Mouse (Mus musculus): ENCODE data around the gene Col25a1. TPM values are rescaled to one million over a fixed set of nuclear protein-coding genes. Genes with fewer than 3 reads are reported as not detected.

The Col25a1 gene
- polyA plus RNA-seq, 2 experiments = 0.94 to 1.1 TPM

- H3K4me3 ChIP-seq (ENCODE audit: insufficient read depth in 1 of 2, low read depth in 2 of 2, low read length in 2 of 2) = no peak overlapping the region
- ATAC-seq (ENCODE audit: insufficient read depth) (no peak), DNase-seq (ENCODE audit: low read depth in 3 of 3, low spot score in 3 of 3) (no peak)
- no peaks in the 10 kb centered on the region for H3K27me3 ChIP-seq (ENCODE audit: control insufficient read depth, insufficient read depth, low read length)
- no peaks in the 10 kb centered on the region for H3K4me1 ChIP-seq (replicated peaks; ENCODE audit: control insufficient read depth in 2 of 2, insufficient read depth in 2 of 2, low read length in 1 of 2)
- no peak overlapping the region for H3K9ac ChIP-seq (replicated peaks)
- H3K9me3 ChIP-seq (ENCODE audit: control insufficient read depth, low read length) = no peaks in the 10 kb centered on the region
- WGBS (ENCODE audit: insufficient replicate concordance) = 43% methylated on average over 3 of the region's 3 CpGs
- no peak overlapping the region for H3K4me2 ChIP-seq (ENCODE audit: low read depth)
- no peak overlapping the region for H3K27ac ChIP-seq
- TF ChIP-seq CTCF (IDR thresholded peaks at IDR 0.05; ENCODE audit: low read depth) (no peak), EP300 (IDR thresholded peaks at IDR 0.05; ENCODE audit: low read depth) (no peak)
- H3K36me3 ChIP-seq (replicated peaks; ENCODE audit: control insufficient read depth, insufficient read depth, low read depth) = no peaks in the 10 kb centered on the region
Observed at GRCm38 (mm10) chr3:130338371-130338770, 207.1 kb downstream of the Col25a1 start.

DNA sequence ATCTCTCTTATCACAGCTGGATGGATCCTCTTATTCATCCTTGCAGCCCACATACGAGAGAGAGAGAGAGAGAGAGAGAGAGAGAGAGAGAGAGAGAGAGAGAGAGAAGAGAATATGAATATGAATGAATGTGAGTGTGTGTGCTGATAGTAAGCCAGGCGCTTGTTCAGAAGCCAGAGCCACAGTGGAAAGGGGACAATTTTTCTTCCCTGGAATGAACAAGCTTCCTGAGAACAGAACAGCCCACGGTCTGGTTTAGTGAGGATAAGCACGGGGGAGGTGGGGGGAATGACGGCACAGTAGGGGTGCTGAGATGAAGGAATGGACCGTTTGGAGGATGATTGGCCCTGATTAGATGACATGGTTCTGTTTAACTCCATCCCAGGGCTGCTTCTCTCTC lies 218.9 kb downstream of the Col25a1 start:
- ATAC-seq (ENCODE audit: insufficient read depth) (no peak), DNase-seq (ENCODE audit: low read depth in 3 of 3, low spot score in 3 of 3) (no peak)
- H3K9ac ChIP-seq (replicated peaks) = no peak overlapping the region
- no peaks in the 10 kb centered on the region for H3K9me3 ChIP-seq (ENCODE audit: control insufficient read depth, low read length)
- H3K27ac ChIP-seq = no peak overlapping the region
- H3K36me3 ChIP-seq (replicated peaks; ENCODE audit: control insufficient read depth, insufficient read depth, low read depth) = no peaks in the 10 kb centered on the region
- no peak overlapping the region for H3K4me2 ChIP-seq (ENCODE audit: low read depth)
- TF ChIP-seq CTCF (IDR thresholded peaks at IDR 0.05; ENCODE audit: low read depth) (no peak), EP300 (IDR thresholded peaks at IDR 0.05; ENCODE audit: low read depth) (no peak)
- H3K4me1 ChIP-seq (replicated peaks; ENCODE audit: control insufficient read depth in 2 of 2, insufficient read depth in 2 of 2, low read length in 1 of 2) = no peaks in the 10 kb centered on the region
- WGBS (ENCODE audit: insufficient replicate concordance) = 44% methylated on average over 6 of the region's 6 CpGs
- H3K4me3 ChIP-seq (ENCODE audit: insufficient read depth in 1 of 2, low read depth in 2 of 2, low read length in 2 of 2) = no peak overlapping the region
- H3K27me3 ChIP-seq (ENCODE audit: control insufficient read depth, insufficient read depth, low read length) = no peaks in the 10 kb centered on the region

DNA sequence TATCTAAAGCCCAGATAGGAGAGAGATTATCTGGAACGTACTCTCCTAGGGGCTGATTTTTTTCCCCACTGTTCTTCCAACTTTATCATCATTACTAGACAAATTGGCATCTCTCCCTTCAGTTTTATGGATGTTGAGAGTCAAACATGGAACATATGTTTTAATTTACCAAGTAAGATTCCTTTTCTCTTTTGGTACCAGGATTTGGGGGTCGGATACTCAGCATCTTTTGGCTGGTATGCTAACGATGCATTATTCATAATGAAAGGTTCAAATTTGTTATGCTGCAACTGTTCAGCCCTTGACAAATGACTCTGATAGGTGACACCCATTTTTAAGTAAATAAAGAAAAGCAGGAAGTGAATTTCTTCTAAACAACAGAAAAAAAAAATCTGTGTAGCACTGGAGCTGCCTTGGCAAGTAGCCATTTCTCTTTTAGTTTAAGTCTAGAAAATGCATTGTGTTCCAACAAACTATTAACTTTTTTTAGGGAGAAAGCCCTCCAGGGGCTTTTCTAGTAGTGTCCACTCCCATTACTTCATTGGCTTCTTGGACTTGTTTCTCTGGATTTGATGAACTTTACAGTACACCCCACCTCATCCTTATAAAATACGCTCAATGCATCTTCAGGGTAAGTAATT lies 223.2 kb downstream of the Col25a1 start:
- DNase-seq (ENCODE audit: low read depth in 3 of 3, low spot score in 3 of 3) (no peak), ATAC-seq (ENCODE audit: insufficient read depth) (no peak)
- no peaks in the 10 kb centered on the region for H3K36me3 ChIP-seq (replicated peaks; ENCODE audit: control insufficient read depth, insufficient read depth, low read depth)
- no peaks in the 10 kb centered on the region for H3K9me3 ChIP-seq (ENCODE audit: control insufficient read depth, low read length)
- H3K27me3 ChIP-seq (ENCODE audit: control insufficient read depth, insufficient read depth, low read length) = no peaks in the 10 kb centered on the region
- H3K4me2 ChIP-seq (ENCODE audit: low read depth) = no peak overlapping the region
- no peak overlapping the region for H3K4me3 ChIP-seq (ENCODE audit: insufficient read depth in 1 of 2, low read depth in 2 of 2, low read length in 2 of 2)
- WGBS (ENCODE audit: insufficient replicate concordance) = 66% methylated on average over 4 of the region's 4 CpGs
- no peak overlapping the region for H3K9ac ChIP-seq (replicated peaks)
- H3K4me1 ChIP-seq (replicated peaks; ENCODE audit: control insufficient read depth in 2 of 2, insufficient read depth in 2 of 2, low read length in 1 of 2) = no peaks in the 10 kb centered on the region
- no peak overlapping the region for H3K27ac ChIP-seq
- TF ChIP-seq CTCF (IDR thresholded peaks at IDR 0.05; ENCODE audit: low read depth) (no peak), EP300 (IDR thresholded peaks at IDR 0.05; ENCODE audit: low read depth) (no peak)

DNA sequence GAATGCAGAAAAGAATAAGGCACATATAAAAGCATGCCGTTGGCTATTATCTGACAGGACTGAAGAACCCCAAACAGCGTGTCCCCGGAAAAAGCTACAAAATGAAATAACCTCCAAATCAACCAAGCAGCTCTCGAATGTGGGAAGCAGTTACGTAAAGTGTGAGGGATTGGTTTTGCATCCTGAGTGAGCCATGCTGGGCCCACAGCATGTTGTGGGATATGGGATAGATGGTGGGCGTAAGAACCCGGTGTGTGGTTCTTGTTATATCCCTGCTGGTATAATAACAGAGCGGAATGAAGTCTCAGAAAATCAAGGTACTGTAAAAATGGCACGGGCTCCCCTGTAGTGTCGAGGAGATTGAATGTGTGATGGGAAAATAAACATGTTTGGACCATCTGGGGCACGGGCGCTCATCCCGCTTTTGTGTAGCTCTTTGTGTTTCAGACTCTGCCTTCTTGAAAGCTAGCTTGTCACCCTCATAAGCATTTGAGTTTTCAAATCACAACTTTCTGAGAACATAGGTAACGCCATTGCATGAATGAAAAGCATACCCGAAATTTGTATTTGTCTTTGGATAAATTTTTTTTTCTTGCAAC lies 225.4 kb downstream of the Col25a1 start:
- Histone ChIP-seq H3K9me3 (ENCODE audit: control insufficient read depth, low read length) (no peaks in the 10 kb centered on the region), H3K4me3 (ENCODE audit: insufficient read depth in 1 of 2, low read depth in 2 of 2, low read length in 2 of 2) (no peak overlapping the region), H3K4me1 (replicated peaks; ENCODE audit: control insufficient read depth in 2 of 2, insufficient read depth in 2 of 2, low read length in 1 of 2) (no peaks in the 10 kb centered on the region), H3K27ac (no peak overlapping the region), H3K36me3 (replicated peaks; ENCODE audit: control insufficient read depth, insufficient read depth, low read depth) (no peaks in the 10 kb centered on the region), H3K27me3 (ENCODE audit: control insufficient read depth, insufficient read depth, low read length) (no peaks in the 10 kb centered on the region), H3K4me2 (ENCODE audit: low read depth) (no peak overlapping the region), H3K9ac (replicated peaks) (no peak overlapping the region)
- ATAC-seq (ENCODE audit: insufficient read depth) (no peak), DNase-seq (ENCODE audit: low read depth in 3 of 3, low spot score in 3 of 3) (no peak)
- TF ChIP-seq EP300 (IDR thresholded peaks at IDR 0.05; ENCODE audit: low read depth) (no peak), CTCF (IDR thresholded peaks at IDR 0.05; ENCODE audit: low read depth) (no peak)
- 74% methylated on average over 15 of the region's 15 CpGs for WGBS (ENCODE audit: insufficient replicate concordance)

DNA sequence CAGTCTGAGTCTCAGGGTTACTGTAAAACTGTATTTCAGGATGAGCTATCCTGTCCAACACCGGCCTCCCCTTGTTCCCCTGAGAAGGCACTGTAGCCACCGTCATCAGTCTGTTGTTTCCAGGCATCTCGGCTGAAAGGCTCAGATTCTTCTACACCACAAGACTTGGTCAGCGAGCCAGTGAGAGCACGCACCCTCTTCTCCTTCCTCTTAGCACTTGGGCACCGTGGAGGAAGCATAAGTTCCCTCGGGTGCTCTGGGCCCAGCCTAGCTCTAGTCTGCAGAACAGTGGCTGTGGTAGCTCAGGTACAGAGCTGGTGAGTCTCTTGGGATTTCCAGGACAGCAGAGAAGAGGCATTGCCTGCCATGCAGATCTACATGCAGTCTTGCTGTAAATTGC lies 229.5 kb downstream of the Col25a1 start:
- TF ChIP-seq EP300 (IDR thresholded peaks at IDR 0.05; ENCODE audit: low read depth) = no peak
- no peak for TF ChIP-seq CTCF (IDR thresholded peaks at IDR 0.05; ENCODE audit: low read depth)
- H3K9ac ChIP-seq (replicated peaks) = no peak overlapping the region
- DNase-seq (ENCODE audit: low read depth in 3 of 3, low spot score in 3 of 3) (no peak), ATAC-seq (ENCODE audit: insufficient read depth) (no peak)
- H3K36me3 ChIP-seq (replicated peaks; ENCODE audit: control insufficient read depth, insufficient read depth, low read depth) = no peaks in the 10 kb centered on the region
- 43% methylated on average over 7 of the region's 7 CpGs for WGBS (ENCODE audit: insufficient replicate concordance)
- H3K9me3 ChIP-seq (ENCODE audit: control insufficient read depth, low read length) = no peaks in the 10 kb centered on the region
- H3K27me3 ChIP-seq (ENCODE audit: control insufficient read depth, insufficient read depth, low read length) = no peaks in the 10 kb centered on the region
- no peaks in the 10 kb centered on the region for H3K4me1 ChIP-seq (replicated peaks; ENCODE audit: control insufficient read depth in 2 of 2, insufficient read depth in 2 of 2, low read length in 1 of 2)
- no peak overlapping the region for H3K4me2 ChIP-seq (ENCODE audit: low read depth)
- no peak overlapping the region for H3K4me3 ChIP-seq (ENCODE audit: insufficient read depth in 1 of 2, low read depth in 2 of 2, low read length in 2 of 2)
- H3K27ac ChIP-seq = no peak overlapping the region

Measured in liver, embryonic 14.5 days (tissue).